Mouse (Mus musculus): Measurements from ENCODE around the gene Fam160a1.

DNA sequence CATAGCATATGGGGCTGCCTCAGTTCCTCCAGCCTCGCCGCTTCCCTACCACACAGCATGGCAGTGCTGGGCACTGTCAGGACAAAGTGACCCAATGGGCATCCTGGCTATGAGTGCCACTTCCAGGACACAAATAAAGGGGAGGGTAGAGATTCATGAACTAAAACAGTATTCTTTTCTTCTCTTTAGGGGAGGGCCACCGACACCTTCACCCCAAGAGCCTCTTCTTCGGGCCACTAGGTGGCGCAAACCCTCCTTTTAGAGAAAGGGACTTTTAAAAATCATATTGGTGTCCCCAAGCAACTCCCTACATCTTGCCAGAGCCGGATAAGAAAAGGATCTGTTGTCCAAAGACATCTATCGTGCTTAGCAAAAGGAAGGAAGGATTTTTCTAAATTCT lies 109.7 kb downstream of the Fam160a1 start:
- TF ChIP-seq CTCF (IDR thresholded peaks at IDR 0.05; ENCODE audit: extremely low read depth, insufficient read depth, low read length): peak; percentile 55
- TF ChIP-seq POLR2A (IDR thresholded peaks at IDR 0.05; ENCODE audit: extremely low read depth, insufficient read depth, low read length): no peak

All from cortical plate, adult 2 months (tissue).